In the genomic region with DNA sequence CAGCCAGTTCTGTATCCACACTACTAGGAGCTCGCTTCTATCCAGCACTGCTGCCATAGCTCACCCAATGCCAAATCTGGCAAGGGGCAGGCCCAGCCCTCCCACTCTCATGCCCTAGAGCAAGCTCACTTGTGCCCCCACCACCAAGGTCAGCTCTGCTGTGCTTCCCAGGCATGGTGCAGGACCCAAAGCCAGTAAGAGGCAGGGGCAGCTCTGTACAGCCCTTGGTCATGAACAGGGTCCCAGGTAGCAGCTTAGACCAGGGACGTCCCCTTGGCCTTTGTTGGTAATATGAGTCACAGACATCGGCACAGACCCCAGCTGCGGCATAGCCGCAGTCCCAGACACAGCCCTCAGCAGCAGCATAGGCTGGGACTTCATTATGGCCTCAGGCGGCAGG, we compare ENCODE assay signal across 23 mouse cellular contexts.
"Had no signal": no experiment of that assay in that cellular context is flagged by ENCODE, and none has a peak within 500 bp of the region (broad histone marks: within the 10 kb centered on the region; RNA-seq: fewer than 3 reads in every experiment).

No protein-coding gene starts in this region.

- H3K9me3 ChIP-seq: heart, embryonic 12.5 days; hindbrain, embryonic 13.5 days; hindbrain, embryonic 15.5 days; intestine, embryonic 15.5 days; limb, embryonic 13.5 days; limb, embryonic 15.5 days; liver, embryonic 12.5 days had no signal

- H3K4me2 ChIP-seq: heart, embryonic 12.5 days; hindbrain, embryonic 13.5 days; hindbrain, embryonic 15.5 days; intestine, embryonic 15.5 days; limb, embryonic 13.5 days; limb, embryonic 15.5 days; liver, embryonic 12.5 days had no signal

- H3K4me1 ChIP-seq: hindbrain, embryonic 15.5 days; limb, embryonic 15.5 days had no signal

- H3K4me3 ChIP-seq: gastrocnemius, adult 2 months; heart, embryonic 12.5 days; hindbrain, embryonic 13.5 days; hindbrain, embryonic 15.5 days; intestine, embryonic 15.5 days; layer of hippocampus, adult 2 months; left cerebral cortex, adult 2 months; limb, embryonic 13.5 days; limb, embryonic 15.5 days; liver, embryonic 12.5 days had no signal

- H3K27me3 ChIP-seq: heart, embryonic 12.5 days; hindbrain, embryonic 13.5 days; hindbrain, embryonic 15.5 days; intestine, embryonic 15.5 days; limb, embryonic 13.5 days; limb, embryonic 15.5 days had no signal

- ATAC-seq: inflammation-experienced regulatory T-cells, adult 6 months; intestine, embryonic 15.5 days; intestine, postnatal 0 days; liver, embryonic 12.5 days had no signal

- DNase-seq: gastrocnemius, adult 2 months; gastrocnemius, postnatal 10 days; gastrocnemius, postnatal 25 days; heart, adult 18-20 months; heart, postnatal 10 days; heart, postnatal 4 days; kidney, adult 18-20 months; kidney, adult 8-10 months; kidney, postnatal 10 days; kidney, postnatal 25 days; kidney, postnatal 4 days had no signal

- H3K36me3 ChIP-seq: heart, embryonic 12.5 days; hindbrain, embryonic 13.5 days; hindbrain, embryonic 15.5 days; intestine, embryonic 15.5 days; limb, embryonic 13.5 days; limb, embryonic 15.5 days; liver, embryonic 12.5 days had no signal

- H3K27ac ChIP-seq: gastrocnemius, adult 2 months; hindbrain, embryonic 13.5 days; hindbrain, embryonic 15.5 days; intestine, embryonic 15.5 days; layer of hippocampus, adult 2 months; left cerebral cortex, adult 2 months; limb, embryonic 13.5 days; limb, embryonic 15.5 days; liver, embryonic 12.5 days; liver, embryonic 14.5 days had no signal

- H3K9ac ChIP-seq: heart, embryonic 12.5 days; hindbrain, embryonic 13.5 days; hindbrain, embryonic 15.5 days; intestine, embryonic 15.5 days; limb, embryonic 13.5 days; limb, embryonic 15.5 days; liver, embryonic 12.5 days; liver, embryonic 14.5 days had no signal
